Mouse (Mus musculus) lung, adult 2 months (tissue): ENCODE measurements around the gene Thap3. TPM values are rescaled to one million over a fixed set of nuclear protein-coding genes. Genes with fewer than 3 reads are reported as not detected.
"Not testable (repeated sequence)": the region's sequence is repeated elsewhere in the genome, so short reads cannot be mapped to it uniquely, and the experiment has no call there.

ENCODE experiments used
- DNase-seq: peaks from one replicate; pipeline ENCODE4 v3.0.0; 2022
- H3K4me1 ChIP-seq: fragments of 200-500 bp; 2 replicates; pipeline ENCODE4 v1.6.1; 2011; ENCODE audit warnings: low read length; ENCODE audit not compliant: control insufficient read depth, insufficient read depth
- H3K4me3 ChIP-seq: fragments of 200-500 bp; replicated peaks from 2 replicates; pipeline ENCODE3; 2011; ENCODE audit warnings: low read depth, mild to moderate bottlenecking, control low read depth, low read length; ENCODE audit errors: extremely low read depth
- CTCF ChIP-seq: fragments of 200-500 bp; IDR thresholded peaks from 2 replicates; pipeline ENCODE4 v1.5.1; 2011; ENCODE audit warnings: mild to moderate bottlenecking, low read length, control low read depth; ENCODE audit not compliant: insufficient read depth
- POLR2A ChIP-seq: fragments of 200-500 bp; IDR thresholded peaks from 2 replicates; pipeline ENCODE4 v1.6.1; 2011; ENCODE audit warnings: low read depth, mild to moderate bottlenecking, control low read depth, low read length, borderline replicate concordance; ENCODE audit errors: extremely low read depth
- WGBS: fragments of 180-500 bp; shearing (Covaris S2); methylation state at CpG from one replicate; pipeline ENCODE4 v1.1.7; 2018; 5-methylcytosine and 5-hydroxymethylcytosine counted together
- polyA plus RNA-seq: library from polyadenylated mRNA; depleted of rRNA; stranded (reverse); fragments of >200 nt; gene quantifications from 2 replicates; pipeline ENCODE4 v1.2.3, GENCODE M21; 2012; rRNA removed

The Thap3 gene
- polyA plus RNA-seq = 64.2 and 72.5 TPM in 2 replicates

GRCm38 (mm10) chr4:151988342-151989109, at the start of gene Thap3:
Gene Thap3 (minus strand): TSS chr4:151988997.
- peak within 1 kb of the TSS; percentile 96 for H3K4me3 ChIP-seq
- WGBS = under 1% methylated on average over 54 of the region's 54 CpGs
- TF ChIP-seq POLR2A (peak; percentile 37; the same call in 1 of the 2 replicates), CTCF (no peak)
- peak; percentile 90 for DNase-seq
- H3K4me1 ChIP-seq = peaks cover 8% of the 10 kb centered on the region

- no peak for DNase-seq
- WGBS = 33% methylated on average over 10 of the region's 10 CpGs
- no peak for TF ChIP-seq POLR2A
- TF ChIP-seq CTCF = no peak
- Histone ChIP-seq H3K4me3 (peak within 1 kb of the TSS; percentile 83), H3K4me1 (peaks cover 7% of the 10 kb centered on the region)
These were observed 49.6 kb upstream of the Thap3 start, which contains the start of gene Tas1r1 for GRCm38 (mm10) chr4:152038225-152038984. Gene Tas1r1 (minus strand): TSS chr4:152038568.

GRCm38 (mm10) chr4:152036464-152036863, 47.7 kb upstream of the Thap3 start:
- not testable (repeated sequence) for DNase-seq, H3K4me3 ChIP-seq, H3K4me1 ChIP-seq
- TF ChIP-seq CTCF = 0 out of 2 replicates have a peak, but pooled peaks have one; percentile 11
- 90% methylated on average over 6 of the region's 6 CpGs for WGBS

- no peak overlapping the region for H3K4me3 ChIP-seq
- 90% methylated on average over 13 of the region's 13 CpGs for WGBS
These were observed 44.1 kb upstream of the Thap3 start for GRCm38 (mm10) chr4:152032922-152033321.

GRCm38 (mm10) chr4:152029997-152030396, 41.2 kb upstream of the Thap3 start:
- H3K4me1 ChIP-seq = peaks cover 14% of the 10 kb centered on the region
- TF ChIP-seq POLR2A = no peak
- peak; percentile 21; the same call in 1 of the 2 replicates for TF ChIP-seq CTCF
- WGBS = 68% methylated on average over 4 of the region's 4 CpGs
- DNase-seq = no peak
- H3K4me3 ChIP-seq = no peak overlapping the region

More at GRCm38 (mm10) chr4:152032922-152033321, 44.1 kb upstream of the Thap3 start:
- peaks cover 2% of the 10 kb centered on the region; the same call in 1 of the 2 replicates for H3K4me1 ChIP-seq
- no peak for DNase-seq
- TF ChIP-seq CTCF = no peak
- no peak for TF ChIP-seq POLR2A

- no peak for DNase-seq
- WGBS = 47% methylated on average over 5 of the region's 5 CpGs
- TF ChIP-seq CTCF = peak; percentile 21; the same call in 1 of the 2 replicates
- no peak for TF ChIP-seq POLR2A
- Histone ChIP-seq H3K4me3 (no peak overlapping the region), H3K4me1 (peaks cover 16% of the 10 kb centered on the region)
These were observed 40.3 kb upstream of the Thap3 start for GRCm38 (mm10) chr4:152029087-152029486.

- TF ChIP-seq POLR2A (no peak), CTCF (no peak)
- WGBS = 64% methylated on average over 15 of the region's 15 CpGs
- Histone ChIP-seq H3K4me1 (peaks cover 16% of the 10 kb centered on the region), H3K4me3 (no peak overlapping the region)
- no peak for DNase-seq
These were observed 39.7 kb upstream of the Thap3 start for GRCm38 (mm10) chr4:152028456-152028855.

GRCm38 (mm10) chr4:152027524-152027923, 38.7 kb upstream of the Thap3 start, which contains the start of gene Zbtb48:
Gene Zbtb48 (minus strand): TSS chr4:152027671.
- peak within 1 kb of the TSS; percentile 75 for H3K4me3 ChIP-seq
- peaks cover 16% of the 10 kb centered on the region for H3K4me1 ChIP-seq
- 0% methylated on average over 35 of the region's 35 CpGs for WGBS
- DNase-seq = peak; percentile 96
- TF ChIP-seq CTCF = no peak
- peak; percentile 83 for TF ChIP-seq POLR2A

- TF ChIP-seq POLR2A = no peak
- Histone ChIP-seq H3K4me1 (peaks cover 16% of the 10 kb centered on the region), H3K4me3 (peak overlapping the region; percentile 75)
- DNase-seq = peak; percentile 34
- WGBS = 3% methylated on average over 41 of the region's 41 CpGs
These were observed 38.1 kb upstream of the Thap3 start for GRCm38 (mm10) chr4:152026751-152027508.
